Mouse (Mus musculus) layer of hippocampus, adult 18-20 months (tissue): ENCODE results near the gene Cdkn2d. TPM values are rescaled to one million over a fixed set of nuclear protein-coding genes. Genes with fewer than 3 reads are reported as not detected.
"Not testable (repeated sequence)": the region's sequence is repeated elsewhere in the genome, so short reads cannot be mapped to it uniquely, and the experiment has no call there.

ENCODE experiments used
- DNase-seq, 2 experiments: peaks; one replicate each; pipeline ENCODE4 v3.0.0; 2022; ENCODE audit warnings: low spot score in 2 of 2
- total RNA-seq, 2 experiments: library from RNA; stranded (reverse); gene quantifications; 2 replicates each; pipeline ENCODE4 v1.2.3; 2021

Gene Cdkn2d
- total RNA-seq, 2 experiments from 2014 or later: 53.7 to 56.7 TPM

GRCm38 (mm10) chr9:21318792-21319191 is 27.6 kb upstream of the Cdkn2d start:
- DNase-seq: no peak

- no peak for DNase-seq
Measured at GRCm38 (mm10) chr9:21316696-21317095, 25.5 kb upstream of the Cdkn2d start.

- no peak for DNase-seq
Measured at GRCm38 (mm10) chr9:21315421-21315820, 24.2 kb upstream of the Cdkn2d start.

GRCm38 (mm10) chr9:21314367-21315140 is 23.3 kb upstream of the Cdkn2d start:
- DNase-seq: no peak

- DNase-seq: peak; percentile 66 to 84
Measured at GRCm38 (mm10) chr9:21313394-21313793, 22.2 kb upstream of the Cdkn2d start.

- no peak for DNase-seq
Measured at GRCm38 (mm10) chr9:21312134-21312533, 20.9 kb upstream of the Cdkn2d start, which contains the start of gene Ap1m2. TSS of gene Ap1m2 (minus strand) at chr9:21312337.

GRCm38 (mm10) chr9:21311695-21312094 is 20.5 kb upstream of the Cdkn2d start:
- DNase-seq: no peak

- no peak for DNase-seq
Measured at GRCm38 (mm10) chr9:21309150-21309741, 18.0 kb upstream of the Cdkn2d start.

- no peak for DNase-seq
Measured at GRCm38 (mm10) chr9:21305065-21305464, 13.9 kb upstream of the Cdkn2d start.

GRCm38 (mm10) chr9:21299014-21299413 is 7.8 kb upstream of the Cdkn2d start:
- DNase-seq: no peak

- DNase-seq: no peak
Measured at GRCm38 (mm10) chr9:21292271-21292670, 1.1 kb upstream of the Cdkn2d start.

- DNase-seq: not testable (repeated sequence)
Measured at GRCm38 (mm10) chr9:21291868-21292267, 661 bp upstream of the Cdkn2d start.

GRCm38 (mm10) chr9:21290589-21290988 is 618 bp downstream of the Cdkn2d start:
- DNase-seq: no peak

- DNase-seq: no peak
Measured at GRCm38 (mm10) chr9:21289337-21289671, 1.9 kb downstream of the Cdkn2d start.

GRCm38 (mm10) chr9:21288404-21289336 is 2.5 kb downstream of the Cdkn2d start:
- DNase-seq: no peak

GRCm38 (mm10) chr9:21287571-21288402 is 3.4 kb downstream of the Cdkn2d start, which contains the start of gene Kri1:
TSS of gene Kri1 (minus strand) at chr9:21287969.
- peak; percentile 95 to 97 for DNase-seq

- DNase-seq: no peak
Measured at GRCm38 (mm10) chr9:21286753-21287152, 4.5 kb downstream of the Cdkn2d start.

- DNase-seq: no peak
Measured at GRCm38 (mm10) chr9:21283994-21284393, 7.2 kb downstream of the Cdkn2d start.

- no peak for DNase-seq
Measured at GRCm38 (mm10) chr9:21283591-21283990, 7.6 kb downstream of the Cdkn2d start.

GRCm38 (mm10) chr9:21277776-21278175 is 13.4 kb downstream of the Cdkn2d start:
- DNase-seq: no peak

GRCm38 (mm10) chr9:21276307-21276706 is 14.9 kb downstream of the Cdkn2d start:
- DNase-seq: no peak
